14 mouse cellular contexts compared by ENCODE assay signal in genomic region chr16:73368607-73369233, GRCm38 (mm10).
DNase-seq lines count a peak whose midpoint lies in the region; ATAC-seq and TF ChIP-seq lines count a peak whose summit lies in the region.
"Had no signal": no experiment of that assay in that cellular context is flagged by ENCODE, and none has a peak within 500 bp of the region (broad histone marks: within the 10 kb centered on the region; RNA-seq: fewer than 3 reads in every experiment).

No protein-coding gene starts in this region.

- no peak overlapping the region for H3K9ac ChIP-seq in hindbrain, postnatal 0 days (replicated peaks; ENCODE audit: low read length)
- no peak overlapping the region for H3K9ac ChIP-seq in forebrain, embryonic 15.5 days (replicated peaks)
- no peak overlapping the region; the same call in 1 of the 2 replicates for H3K9ac ChIP-seq in midbrain, embryonic 12.5 days (replicated peaks)
- H3K9ac ChIP-seq: liver, embryonic 14.5 days had no signal

- no peak overlapping the region for H3K4me2 ChIP-seq in hindbrain, postnatal 0 days (ENCODE audit: low read depth, low read length)
- no peak overlapping the region for H3K4me2 ChIP-seq in forebrain, embryonic 15.5 days (replicated peaks)
- H3K4me2 ChIP-seq in midbrain, embryonic 12.5 days (replicated peaks): no peak overlapping the region

- peaks cover 13% of the 10 kb centered on the region for H3K4me1 ChIP-seq in hindbrain, embryonic 10.5 days (replicated peaks)
- H3K4me1 ChIP-seq in hindbrain, postnatal 0 days (ENCODE audit: insufficient read depth, low read length): no peaks in the 10 kb centered on the region
- peaks cover 21% of the 10 kb centered on the region for H3K4me1 ChIP-seq in forebrain, embryonic 15.5 days
- H3K4me1 ChIP-seq in midbrain, embryonic 12.5 days: peaks cover 5% of the 10 kb centered on the region

- no peaks in the 10 kb centered on the region for H3K36me3 ChIP-seq in hindbrain, embryonic 10.5 days
- H3K36me3 ChIP-seq in hindbrain, postnatal 0 days (ENCODE audit: insufficient read depth, low read length): no peaks in the 10 kb centered on the region
- H3K36me3 ChIP-seq in forebrain, embryonic 15.5 days: no peaks in the 10 kb centered on the region
- no peaks in the 10 kb centered on the region for H3K36me3 ChIP-seq in midbrain, embryonic 12.5 days

- no peak for ATAC-seq in hindbrain, postnatal 0 days
- ATAC-seq in forebrain, embryonic 15.5 days (replicated peaks): peak; percentile 55
- ATAC-seq in midbrain, embryonic 12.5 days (ENCODE audit: low FRiP score, low read depth): peak; percentile 51

- H3K9me3 ChIP-seq in hindbrain, embryonic 10.5 days: 0 out of 2 replicates have a peak, but pooled peaks cover 4% of the 10 kb centered on the region
- no peaks in the 10 kb centered on the region for H3K9me3 ChIP-seq in hindbrain, postnatal 0 days (ENCODE audit: low read length)
- no peaks in the 10 kb centered on the region for H3K9me3 ChIP-seq in forebrain, embryonic 15.5 days
- H3K9me3 ChIP-seq in midbrain, embryonic 12.5 days: no peaks in the 10 kb centered on the region

- no peak for TF ChIP-seq CTCF in hindbrain, postnatal 0 days (IDR thresholded peaks at IDR 0.05; ENCODE audit: low read depth)

- 43% methylated on average over 10 of the region's 10 CpGs for WGBS in hindbrain, embryonic 10.5 days
- 45% methylated on average over 10 of the region's 10 CpGs for WGBS in hindbrain, postnatal 0 days
- 25% methylated on average over 10 of the region's 10 CpGs for WGBS in forebrain, embryonic 15.5 days
- WGBS in midbrain, embryonic 12.5 days: 33% methylated on average over 10 of the region's 10 CpGs

- no peak for DNase-seq in hindbrain, embryonic 10.5 days (ENCODE audit: low spot score)
- DNase-seq in hindbrain, postnatal 0 days (ENCODE audit: low spot score): no peak
- DNase-seq in R1 (ENCODE audit: low read depth, low spot score): peak; percentile 5
- DNase-seq in adrenal gland, adult 18-20 months (ENCODE audit: low spot score in 2 of 2): no peak
- no peak for DNase-seq in gastrocnemius, postnatal 4 days (ENCODE audit: low spot score in 2 of 2)
- DNase-seq in layer of hippocampus, postnatal 14 days (ENCODE audit: low spot score in 2 of 2): no peak
- DNase-seq: cerebellum, adult 8-10 months; gastrocnemius, postnatal 14 days; kidney, adult 18-20 months; thymus, postnatal 25 days had no signal

- H3K4me3 ChIP-seq in hindbrain, embryonic 10.5 days: no peak overlapping the region
- H3K4me3 ChIP-seq in hindbrain, postnatal 0 days (ENCODE audit: low read length): no peak overlapping the region
- no peak overlapping the region for H3K4me3 ChIP-seq in forebrain, embryonic 15.5 days
- H3K4me3 ChIP-seq in midbrain, embryonic 12.5 days: no peak overlapping the region

- H3K27me3 ChIP-seq in hindbrain, embryonic 10.5 days (ENCODE audit: insufficient read depth, poor library complexity, severe bottlenecking): no peaks in the 10 kb centered on the region
- no peaks in the 10 kb centered on the region for H3K27me3 ChIP-seq in hindbrain, postnatal 0 days (ENCODE audit: insufficient read depth, low read length)
- no peaks in the 10 kb centered on the region for H3K27me3 ChIP-seq in forebrain, embryonic 15.5 days
- no peaks in the 10 kb centered on the region for H3K27me3 ChIP-seq in midbrain, embryonic 12.5 days

- H3K27ac ChIP-seq in hindbrain, embryonic 10.5 days: peak overlapping the region; percentile 53
- H3K27ac ChIP-seq in hindbrain, postnatal 0 days: no peak overlapping the region
- peak overlapping the region; percentile 58 for H3K27ac ChIP-seq in forebrain, embryonic 15.5 days (replicated peaks)
- no peak overlapping the region for H3K27ac ChIP-seq in midbrain, embryonic 12.5 days (replicated peaks)
- H3K27ac ChIP-seq: liver, embryonic 14.5 days; macrophage had no signal

Comparison
In these comparisons a context has a peak if more than half of its experiments do, and no peak if none do; other contexts are left out.
1. H3K27ac ChIP-seq: peak in hindbrain, embryonic 10.5 days (single experiment) and forebrain, embryonic 15.5 days (single experiment); none in hindbrain, postnatal 0 days (single experiment) and midbrain, embryonic 12.5 days (single experiment).